Mouse (Mus musculus): ENCODE data around the gene Vrk2. TPM values are rescaled to one million over a fixed set of nuclear protein-coding genes. Genes with fewer than 3 reads are reported as not detected.

Gene Vrk2
- 15.6 and 16.7 TPM in 2 replicates for polyA plus RNA-seq (2015; fragmentation: Nextera tagmentation; extraction: Ambion mirVana)

DNA sequence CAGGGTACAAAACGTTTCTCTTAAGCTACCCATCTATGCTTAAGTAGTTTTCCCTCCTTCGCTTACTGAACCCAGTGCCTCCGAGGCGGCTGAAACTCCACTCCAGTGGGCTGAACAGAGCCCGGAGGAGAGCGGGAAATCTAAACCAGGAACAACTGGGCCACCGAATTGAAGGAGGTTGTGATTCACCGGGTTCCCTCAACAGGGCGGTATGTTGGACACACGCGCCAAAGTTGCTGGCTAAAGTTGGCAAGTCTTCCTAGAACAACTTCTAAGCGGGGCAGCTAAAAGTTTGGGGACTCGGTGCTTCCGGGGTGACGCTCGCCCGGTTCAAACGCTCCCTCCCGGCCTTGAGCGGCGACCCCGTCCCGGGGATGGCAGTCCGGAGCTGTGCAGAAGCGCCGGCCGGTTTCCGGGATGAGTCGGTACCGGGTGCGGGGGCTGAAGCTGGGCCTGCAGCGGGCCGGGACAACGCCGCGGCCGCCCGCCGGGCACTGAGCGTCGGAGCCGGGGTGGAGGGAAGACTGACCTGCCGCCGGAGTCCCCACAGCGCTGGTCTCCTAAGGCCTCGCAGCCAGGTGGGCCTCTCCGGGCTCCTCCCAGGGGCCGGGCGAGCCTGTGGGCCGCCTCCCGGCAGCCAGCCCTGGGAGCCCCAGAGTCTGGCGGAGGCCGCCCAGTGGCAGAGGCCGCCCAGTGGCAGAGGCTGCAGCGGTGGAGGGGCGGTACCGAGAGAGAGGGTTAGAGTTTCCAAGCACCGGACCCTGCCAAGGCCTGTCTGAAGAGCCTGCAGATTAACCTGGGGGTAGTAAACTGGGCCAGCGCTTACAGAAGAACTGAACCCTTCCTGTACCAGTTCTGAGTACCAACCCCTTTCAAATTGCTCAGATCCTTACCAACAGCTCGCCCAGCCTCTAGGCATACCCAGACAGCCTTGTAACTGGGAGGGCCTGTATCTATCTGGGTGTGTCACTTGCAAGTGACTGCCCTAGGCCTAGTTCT, at the start of gene Vrk2, which contains the start of gene Gm6899:
Gene Vrk2, minus strand, starts transcription at position 939 of the 999 bp plus-strand sequence.
Gene Gm6899, plus strand, starts transcription at position 181 of the 999 bp plus-strand sequence.

Other genes starting within 250 kb of the Vrk2 start
- gene Fancl, start 207.9 kb downstream of the Vrk2 start, polyA plus RNA-seq (2015; fragmentation: Nextera tagmentation; extraction: Ambion mirVana): 18.6 and 22.4 TPM in 2 replicates
- gene Gm6899, start 758 bp downstream of the Vrk2 start, polyA plus RNA-seq (2015; fragmentation: Nextera tagmentation; extraction: Ambion mirVana): 0.52 TPM in 1 of 2 replicates, not detected in the other